Comparison of ENCODE assay signal across 21 mouse cellular contexts in the genomic region with DNA sequence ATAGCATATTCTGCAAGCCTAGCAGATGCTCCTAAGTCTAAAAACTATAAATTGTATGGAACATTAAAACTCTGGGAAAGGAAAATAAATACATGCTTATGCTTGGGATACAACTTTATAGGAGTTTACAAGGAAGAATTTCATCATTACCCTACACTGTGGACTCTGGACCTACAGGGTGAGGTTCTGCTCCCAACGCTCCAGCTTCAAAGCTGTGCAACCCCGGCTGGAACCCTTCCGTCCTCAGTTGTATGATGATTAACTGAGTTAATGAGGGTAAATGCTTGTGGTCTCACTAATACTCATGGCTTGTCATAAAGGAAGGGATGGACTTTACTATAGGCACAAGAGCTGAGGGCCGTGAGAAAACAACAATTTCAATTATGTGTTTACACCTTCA.
DNase-seq lines count a peak whose midpoint lies in the region; ATAC-seq lines count a peak whose summit lies in the region.
"Had no signal": no experiment of that assay in that cellular context is flagged by ENCODE, and none has a peak within 500 bp of the region (broad histone marks: within the 10 kb centered on the region; RNA-seq: fewer than 3 reads in every experiment).

No protein-coding gene starts in this region.

- H3K9ac ChIP-seq in intestine, embryonic 15.5 days = no peak overlapping the region
- H3K9ac ChIP-seq in stomach, embryonic 15.5 days = no peak overlapping the region
- H3K9ac ChIP-seq: forebrain, embryonic 12.5 days; heart, embryonic 12.5 days had no signal

- peak; percentile 66 to 74 for DNase-seq in kidney, adult 8-10 months
- DNase-seq in kidney, postnatal 36 days = peak; percentile 58 to 76
- DNase-seq in natural killer cell, adult 2 months (ENCODE audit: low spot score in 2 of 2) = no peak
- DNase-seq in gastrocnemius, postnatal 4 days (ENCODE audit: low spot score in 2 of 2) = no peak
- DNase-seq: adrenal gland, adult 8-10 months; B cell, adult 2 months; cerebellum, adult 11 months; cerebellum, postnatal 25 days; gastrocnemius, postnatal 36 days; heart, postnatal 36 days; left cerebral cortex, postnatal 4 days; lung, adult 2 months; lung, postnatal 36 days had no signal

- H3K27me3 ChIP-seq in intestine, embryonic 15.5 days (replicated peaks) = no peaks in the 10 kb centered on the region
- no peaks in the 10 kb centered on the region for H3K27me3 ChIP-seq in stomach, embryonic 15.5 days (replicated peaks)
- H3K27me3 ChIP-seq: forebrain, embryonic 12.5 days; heart, embryonic 12.5 days had no signal

- H3K27ac ChIP-seq in intestine, embryonic 15.5 days = peak overlapping the region; percentile 36; the same call in 1 of the 2 replicates
- no peak overlapping the region for H3K27ac ChIP-seq in stomach, embryonic 15.5 days
- H3K27ac ChIP-seq: forebrain, embryonic 12.5 days; layer of hippocampus, adult 2 months had no signal

- no peaks in the 10 kb centered on the region for H3K36me3 ChIP-seq in intestine, embryonic 15.5 days
- H3K36me3 ChIP-seq in stomach, embryonic 15.5 days = no peaks in the 10 kb centered on the region
- H3K36me3 ChIP-seq: forebrain, embryonic 12.5 days; heart, embryonic 12.5 days had no signal

- no peak overlapping the region for H3K4me3 ChIP-seq in intestine, embryonic 15.5 days (replicated peaks)
- H3K4me3 ChIP-seq in stomach, embryonic 15.5 days (replicated peaks) = no peak overlapping the region
- H3K4me3 ChIP-seq: forebrain, embryonic 12.5 days; heart, embryonic 12.5 days; layer of hippocampus, adult 2 months had no signal

- no peaks in the 10 kb centered on the region for H3K9me3 ChIP-seq in intestine, embryonic 15.5 days
- H3K9me3 ChIP-seq in stomach, embryonic 15.5 days = no peaks in the 10 kb centered on the region
- H3K9me3 ChIP-seq: forebrain, embryonic 12.5 days; heart, embryonic 12.5 days had no signal

- H3K4me2 ChIP-seq in intestine, embryonic 15.5 days (replicated peaks) = no peak overlapping the region
- H3K4me2 ChIP-seq in stomach, embryonic 15.5 days = no peak overlapping the region
- H3K4me2 ChIP-seq: forebrain, embryonic 12.5 days; heart, embryonic 12.5 days; midbrain, embryonic 11.5 days had no signal

- WGBS in intestine, embryonic 15.5 days = 63% methylated on average over 4 of the region's 4 CpGs
- 82% methylated on average over 4 of the region's 4 CpGs for WGBS in stomach, embryonic 15.5 days

- H3K4me1 ChIP-seq in intestine, embryonic 15.5 days (replicated peaks) = no peaks in the 10 kb centered on the region
- no peaks in the 10 kb centered on the region for H3K4me1 ChIP-seq in stomach, embryonic 15.5 days
- H3K4me1 ChIP-seq: forebrain, embryonic 12.5 days had no signal

- ATAC-seq in intestine, embryonic 15.5 days = peak; percentile 92
- ATAC-seq in stomach, embryonic 15.5 days (ENCODE audit: insufficient read depth, low FRiP score, low read depth) = 0 out of 2 replicates have a peak, but pooled peaks have one; percentile 31
- ATAC-seq in monocyte, adult 5-6 weeks (replicated peaks; ENCODE audit: insufficient number of reproducible peaks, low FRiP score, low TSS enrichment, poor library complexity, severe bottlenecking) = no peak
- ATAC-seq: hindbrain, embryonic 16.5 days had no signal

Comparison
In these comparisons a context has a peak if more than half of its experiments do, and no peak if none do; other contexts are left out.
1. DNase-seq: peak in kidney, adult 8-10 months (2 of 2) and kidney, postnatal 36 days (2 of 2); none in natural killer cell, adult 2 months (0 of 2) and gastrocnemius, postnatal 4 days (0 of 2).